Mouse (Mus musculus) left cerebral cortex, adult 8-10 months (tissue): ENCODE measurements at regions not wholly inside any gene's neighbourhood (a gene's known extent, or its start where the extent isn't known, plus 50 kb on each side); places are given as distances from the start of the nearest gene placed in this dataset.
"Not testable (repeated sequence)": the region's sequence is repeated elsewhere in the genome, so short reads cannot be mapped to it uniquely, and the experiment has no call there.

Experiments
- DNase-seq, 2 experiments: peaks; one replicate each; pipeline ENCODE4 v3.0.0; 2022; ENCODE audit warnings: low spot score in 2 of 2

DNA sequence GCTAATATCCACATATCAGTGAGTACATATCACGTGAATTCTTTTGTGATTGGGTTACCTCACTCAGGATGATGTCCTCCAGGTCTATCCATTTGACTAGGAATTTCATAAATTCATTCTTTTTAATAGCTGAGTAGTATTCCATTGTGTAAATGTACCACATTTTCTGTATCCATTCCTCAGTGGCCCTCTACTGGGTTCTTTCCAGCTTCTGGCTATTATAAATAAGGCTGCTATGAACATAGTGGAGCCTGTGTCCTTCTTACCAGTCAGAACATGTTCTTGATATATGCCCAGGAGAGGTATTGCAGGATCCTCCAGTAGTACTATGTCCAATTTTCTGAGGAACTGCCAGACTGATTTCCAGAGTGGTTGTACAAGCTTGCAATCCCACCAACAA is 884.0 kb upstream of the Lrrc4c start:
- DNase-seq: not testable (repeated sequence)

DNA sequence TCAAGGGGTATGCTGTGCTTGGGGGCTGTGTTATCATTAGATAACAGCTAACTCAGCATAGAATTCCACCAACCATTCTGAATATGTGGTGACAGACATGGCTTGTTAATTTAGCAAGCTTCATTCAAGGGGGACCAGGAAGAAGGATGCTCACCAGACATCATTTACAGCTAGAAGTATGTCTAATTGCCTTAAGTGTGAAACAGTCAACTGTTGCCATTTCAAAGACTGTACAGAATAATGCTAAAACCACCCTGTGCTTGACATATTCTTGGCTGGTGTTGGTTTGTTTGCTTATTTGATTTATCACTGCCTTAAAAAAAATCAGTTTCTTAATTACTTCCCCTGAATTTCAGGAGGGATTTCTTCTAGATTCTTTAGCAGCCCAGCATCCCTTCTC is 877.0 kb upstream of the Lrrc4c start:
- DNase-seq: no peak

DNA sequence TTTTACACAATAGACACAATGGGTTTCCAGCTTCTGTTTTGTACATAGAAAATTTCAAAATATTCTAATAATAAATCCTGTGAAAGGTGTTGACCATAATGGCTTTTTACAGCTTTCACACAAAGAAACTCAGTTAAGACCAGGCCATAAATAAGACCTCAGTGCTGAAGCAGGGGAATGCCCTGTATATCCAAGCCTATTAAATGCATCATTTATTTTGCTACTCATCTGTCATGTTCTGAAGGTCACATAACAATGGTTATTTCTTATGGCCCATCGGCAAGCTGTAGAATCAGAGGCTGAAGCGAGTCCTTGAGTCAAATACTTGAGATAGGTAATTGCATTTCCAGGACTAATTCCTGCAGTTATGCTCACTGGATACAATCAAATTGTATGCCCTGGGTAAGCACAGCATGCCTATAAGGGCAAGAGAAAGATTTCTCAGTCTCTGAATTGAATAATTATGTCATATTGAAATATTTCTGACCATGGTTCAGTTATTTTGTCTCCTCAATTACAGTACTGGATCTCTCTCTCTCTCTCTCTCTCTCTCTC is 874.6 kb upstream of the Lrrc4c start:
- DNase-seq: no peak

DNA sequence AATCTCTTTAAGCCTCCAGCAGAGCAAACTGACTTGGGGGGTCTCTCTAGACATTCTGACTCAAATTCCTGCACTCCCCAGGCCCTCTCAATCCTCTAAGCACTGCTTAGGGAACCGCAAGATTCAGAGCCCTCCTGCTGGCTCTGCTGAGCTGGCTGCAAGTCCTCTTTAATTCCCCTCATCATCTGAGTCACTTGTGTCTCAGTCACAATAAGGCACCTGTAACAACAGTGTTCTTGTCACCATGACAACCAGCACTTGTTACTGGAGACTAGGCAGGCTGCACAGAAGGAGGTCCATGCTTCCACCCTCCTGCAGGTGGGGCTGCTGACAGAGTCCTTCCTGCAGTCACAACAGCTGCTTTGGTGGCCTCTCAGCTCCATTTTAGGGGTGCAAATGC is 869.1 kb upstream of the Lrrc4c start:
- DNase-seq: peak in 1 of 2 experiments; percentile 13

DNA sequence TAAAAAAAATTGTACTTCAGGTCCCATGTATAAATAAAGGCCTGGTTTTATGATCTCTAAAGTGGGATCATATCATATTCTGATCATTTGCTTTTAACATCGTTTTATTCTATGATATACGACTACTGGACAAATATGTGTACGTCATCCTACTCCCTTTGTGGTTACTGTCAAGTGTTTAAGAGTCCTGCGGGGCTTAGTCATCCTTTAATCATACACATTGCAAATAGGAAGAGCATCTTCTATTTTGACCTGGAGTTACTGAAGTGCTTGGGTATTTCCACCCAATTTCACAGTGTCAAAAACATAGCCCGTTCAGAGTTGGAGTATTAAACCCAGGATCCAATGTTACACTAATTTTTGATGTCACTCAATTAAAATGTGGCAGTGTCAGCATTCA is 838.1 kb upstream of the Lrrc4c start:
- no peak for DNase-seq

DNA sequence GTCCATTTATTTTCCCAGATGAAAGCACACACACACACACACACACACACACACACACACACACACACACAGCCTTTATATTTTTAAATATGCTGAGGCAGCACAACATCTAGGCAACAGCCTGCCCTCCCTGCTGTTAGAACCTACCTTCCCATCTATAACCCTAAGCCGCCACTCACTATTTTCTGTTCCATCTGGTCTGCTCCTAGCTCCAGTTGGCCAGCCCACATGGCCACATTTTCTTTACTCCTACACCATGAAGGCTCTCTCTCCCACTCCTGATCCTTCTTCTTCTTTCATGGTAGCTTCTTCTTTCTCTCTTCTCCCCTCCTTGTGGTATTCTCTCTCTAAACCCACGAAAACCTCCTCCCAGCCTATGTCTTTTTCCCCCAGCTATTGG is 834.6 kb upstream of the Lrrc4c start:
- peak in 1 of 2 experiments; percentile 26 for DNase-seq

DNA sequence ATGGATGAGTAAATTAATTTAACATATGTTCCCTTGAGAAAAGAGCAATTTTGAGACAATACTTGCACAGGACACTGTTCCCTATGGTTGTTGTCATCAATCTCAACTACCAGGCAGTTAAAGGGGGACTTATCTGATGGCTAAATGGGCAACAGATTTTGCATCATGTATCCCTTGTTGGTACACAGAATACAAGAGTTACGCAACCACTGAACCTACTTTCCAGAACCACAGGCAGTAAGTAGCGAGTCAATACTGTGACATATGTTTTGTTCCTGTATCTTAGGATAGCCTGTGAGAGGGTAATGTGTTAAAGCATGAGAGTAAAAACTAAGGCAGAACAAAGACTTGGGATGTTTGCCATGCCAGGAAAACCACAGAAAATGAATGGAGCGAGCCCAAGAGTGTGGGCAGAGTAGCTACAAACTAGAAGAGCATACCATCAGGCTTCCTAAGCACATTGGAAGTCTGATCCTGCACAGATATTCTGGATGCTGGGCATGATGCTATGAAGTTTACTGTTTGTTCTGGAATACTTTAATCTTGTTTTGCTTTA is 830.3 kb upstream of the Lrrc4c start:
- DNase-seq: peak in 1 of 2 experiments; percentile 29

DNA sequence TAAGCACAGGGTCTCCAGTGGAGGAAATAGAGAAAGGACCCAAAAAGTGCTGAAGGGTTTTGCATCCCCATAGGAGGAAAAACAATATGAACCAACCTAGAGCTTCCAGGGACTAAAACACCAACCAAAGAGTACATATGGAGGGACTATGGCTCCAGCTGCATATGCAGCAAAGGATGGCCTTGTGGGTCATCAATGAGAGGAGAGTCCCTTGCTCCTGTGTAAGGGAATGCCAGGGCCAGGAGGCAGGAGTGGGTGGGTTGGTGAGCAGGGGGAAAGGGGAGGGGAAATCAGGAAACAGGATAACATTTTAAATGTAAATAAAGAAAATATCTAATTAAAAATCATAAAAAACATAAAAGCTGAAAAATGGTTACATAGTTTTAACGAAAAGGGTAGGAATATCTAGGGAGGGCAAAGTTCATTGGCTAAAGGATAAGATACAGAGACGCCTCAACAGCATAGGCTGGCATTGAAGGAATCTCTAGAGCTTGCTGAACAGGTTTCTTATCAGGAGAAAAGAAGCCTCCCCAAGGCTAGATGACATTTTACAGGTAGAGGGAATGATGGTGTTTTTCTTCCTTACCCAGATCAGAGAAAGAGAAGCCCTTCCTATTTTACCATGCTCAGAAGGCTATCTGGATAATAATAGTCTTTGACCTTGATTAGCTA is 823.8 kb upstream of the Lrrc4c start:
- no peak for DNase-seq

DNA sequence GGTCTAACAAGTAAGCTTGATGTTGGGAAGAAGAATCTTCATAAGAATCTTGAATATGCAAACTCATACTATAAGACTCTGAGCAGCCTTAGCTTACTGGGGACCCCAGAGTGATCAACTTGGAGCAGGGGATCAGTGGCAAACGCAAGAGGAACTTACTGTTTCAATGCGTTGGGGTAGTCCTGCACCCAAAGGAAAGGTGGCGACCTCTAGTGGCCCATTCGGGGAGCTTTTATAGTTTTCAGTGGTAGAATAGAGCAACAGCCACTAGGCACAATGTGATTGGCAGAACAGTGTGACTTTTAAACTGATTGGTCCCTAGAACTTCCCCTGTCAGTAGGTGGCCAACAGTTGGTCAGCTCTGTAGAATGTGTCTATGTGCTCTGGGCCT is 823.3 kb upstream of the Lrrc4c start:
- no peak for DNase-seq

DNA sequence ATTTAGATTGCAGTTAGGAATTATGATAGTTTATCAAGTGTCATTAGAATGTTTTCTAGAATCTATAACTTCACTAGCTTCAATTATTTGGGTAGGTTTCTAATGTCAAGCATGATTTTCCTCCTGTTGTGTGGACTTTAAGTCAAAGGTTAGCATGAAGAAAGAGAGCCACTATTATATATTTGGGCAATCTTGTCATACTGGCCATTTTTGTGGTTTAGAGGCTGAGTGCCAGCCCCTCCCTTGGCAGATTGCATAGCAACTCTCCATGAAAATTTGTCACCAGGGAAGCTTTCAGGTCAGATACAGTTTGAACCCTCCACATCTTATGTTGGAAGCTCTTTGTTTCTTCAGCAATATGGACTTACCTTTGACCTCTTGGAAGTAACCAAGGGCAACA is 806.7 kb upstream of the Lrrc4c start:
- DNase-seq: no peak

DNA sequence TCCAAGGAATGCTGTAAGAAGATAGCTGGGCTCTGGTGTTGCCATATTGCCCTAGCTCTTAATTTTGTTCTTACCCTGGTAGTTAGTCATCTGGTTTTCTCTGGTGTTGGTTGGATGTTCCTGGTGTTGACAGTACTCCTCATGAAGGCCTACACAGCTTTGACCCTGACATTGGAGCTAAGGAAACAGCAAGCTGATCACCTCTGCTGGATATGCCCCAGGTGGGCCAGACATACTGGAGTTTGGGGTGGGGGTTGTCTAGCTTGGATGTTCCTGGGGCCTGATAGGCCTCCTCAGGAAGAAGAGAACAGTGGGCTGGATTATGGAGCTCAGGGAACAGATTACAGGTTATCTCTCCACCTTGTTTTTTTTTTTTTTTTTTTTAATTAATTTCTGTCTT is 796.3 kb upstream of the Lrrc4c start:
- no peak for DNase-seq

DNA sequence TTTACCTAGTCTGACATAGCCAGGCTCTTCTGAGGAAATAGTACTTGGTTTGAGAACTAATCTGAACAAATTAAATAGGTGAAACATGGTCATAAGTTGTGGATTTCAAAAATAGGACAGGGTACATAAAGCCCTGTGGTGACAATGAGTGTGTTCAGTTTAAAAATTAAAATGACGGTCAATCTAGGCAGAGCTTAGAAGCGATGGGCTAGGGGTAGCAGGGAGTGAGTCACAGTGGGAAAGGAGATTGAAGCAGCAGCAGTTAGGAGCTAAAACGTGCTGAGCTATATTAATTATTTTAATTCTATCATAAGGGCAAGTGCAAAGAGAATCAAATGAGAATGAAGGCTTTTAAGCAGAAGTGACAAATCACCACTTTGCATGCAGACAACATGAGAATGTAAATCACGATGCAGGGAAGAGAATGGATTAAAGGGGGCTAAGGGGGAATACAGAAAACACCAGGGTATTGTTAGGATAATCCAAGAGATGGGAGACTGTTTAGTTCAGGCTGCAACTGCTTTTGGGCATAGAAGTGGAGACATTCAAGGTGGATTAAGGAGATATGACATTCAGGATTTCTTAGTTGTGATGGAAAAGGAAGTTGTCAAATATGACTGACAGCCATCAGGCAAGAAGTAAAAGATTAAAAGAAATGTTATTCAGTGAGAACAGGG is 793.2 kb upstream of the Lrrc4c start:
- DNase-seq: no peak

DNA sequence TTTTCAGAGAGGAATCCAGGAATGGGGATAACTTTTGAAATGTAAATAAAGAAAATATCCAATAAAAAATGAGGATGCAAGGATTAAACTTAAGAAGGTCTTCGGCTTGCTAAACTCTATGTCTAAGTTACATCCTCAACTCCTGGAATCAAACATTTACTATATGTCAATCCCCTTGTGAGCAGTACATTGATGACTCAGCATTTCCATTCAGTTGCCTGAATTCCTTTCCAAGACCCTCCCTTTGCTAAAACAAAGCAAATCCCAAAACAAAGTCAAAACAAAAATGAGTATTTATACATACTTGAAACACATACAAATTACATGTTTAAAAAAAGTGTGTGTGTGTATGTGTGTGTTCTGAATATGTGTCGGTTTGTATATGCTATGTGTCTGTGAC is 753.9 kb upstream of the Lrrc4c start:
- DNase-seq: no peak

DNA sequence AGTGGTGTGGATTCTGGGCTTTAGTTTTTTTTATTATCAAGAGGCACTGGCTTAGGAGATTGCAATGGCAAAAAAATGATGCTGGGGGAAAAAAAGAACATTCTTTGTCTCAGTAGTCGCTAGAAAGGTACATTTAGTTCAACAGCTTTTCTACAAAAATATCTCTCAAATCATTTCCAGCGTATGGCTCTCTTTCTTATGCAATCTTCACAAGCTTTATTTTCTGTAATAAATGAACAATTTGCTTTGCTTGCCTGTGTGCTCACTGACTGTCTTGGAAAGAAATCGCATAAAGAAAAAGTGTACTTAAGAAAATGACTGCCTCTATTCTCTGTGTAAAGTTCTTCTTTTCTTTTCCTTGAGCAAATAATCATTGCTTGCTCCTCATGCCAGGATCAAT is 742.1 kb upstream of the Lrrc4c start:
- DNase-seq: no peak

DNA sequence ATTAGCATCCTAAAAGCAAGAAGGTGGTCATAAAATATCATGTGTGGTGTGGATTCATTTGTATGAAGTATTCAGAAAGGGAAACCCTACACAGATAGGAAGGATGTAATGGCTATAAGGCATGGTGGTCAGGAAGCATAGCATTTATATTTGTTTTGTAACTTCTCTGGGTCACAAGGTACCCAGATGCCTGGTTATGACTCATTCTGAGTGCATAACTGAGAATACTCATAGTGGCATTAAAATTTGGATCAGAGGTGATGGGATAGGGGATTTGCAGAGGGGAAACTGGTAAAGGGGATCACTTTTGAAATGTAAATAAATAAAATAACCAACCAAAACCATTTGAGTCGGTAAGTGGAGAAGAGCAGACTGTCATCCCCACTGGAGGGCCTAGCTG is 738.8 kb upstream of the Lrrc4c start:
- no peak for DNase-seq

DNA sequence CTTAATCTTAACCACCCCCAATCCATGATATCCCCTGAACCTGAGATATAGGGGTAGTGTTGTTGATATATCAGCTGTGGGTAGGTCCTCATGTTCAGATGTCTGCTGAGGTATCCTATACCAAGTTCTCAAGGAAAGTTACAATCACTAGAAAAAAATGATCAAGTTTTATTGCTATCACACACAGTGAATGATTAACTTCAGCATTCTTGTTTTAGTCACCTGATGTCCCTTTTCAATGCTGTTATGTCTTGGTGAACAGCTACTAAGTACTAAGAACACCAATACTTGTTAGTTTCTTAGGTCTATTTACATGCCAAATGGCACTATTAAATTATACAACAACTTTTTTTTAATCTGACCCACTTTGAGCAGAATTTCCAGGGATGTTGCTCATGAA is 732.0 kb upstream of the Lrrc4c start:
- DNase-seq: no peak

DNA sequence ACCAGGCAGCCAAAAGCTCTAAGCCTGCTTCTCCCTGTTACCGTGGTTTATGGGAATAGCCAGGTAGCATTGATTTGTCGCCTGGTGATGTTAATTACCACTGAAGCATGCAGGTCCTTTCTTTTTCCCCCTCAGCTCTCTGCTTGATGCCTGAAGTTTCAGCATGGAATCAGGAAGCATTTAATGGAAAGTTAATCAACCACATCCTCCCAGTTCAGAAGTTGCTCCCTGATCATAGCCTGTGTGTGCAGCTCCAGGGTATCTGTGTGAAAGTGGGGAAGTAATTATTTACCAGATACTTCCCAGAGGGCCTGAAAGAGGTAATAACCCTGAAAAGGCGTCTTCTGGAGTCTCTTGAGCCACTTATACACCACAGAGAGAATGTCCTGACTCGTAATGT is 730.9 kb upstream of the Lrrc4c start:
- no peak for DNase-seq

DNA sequence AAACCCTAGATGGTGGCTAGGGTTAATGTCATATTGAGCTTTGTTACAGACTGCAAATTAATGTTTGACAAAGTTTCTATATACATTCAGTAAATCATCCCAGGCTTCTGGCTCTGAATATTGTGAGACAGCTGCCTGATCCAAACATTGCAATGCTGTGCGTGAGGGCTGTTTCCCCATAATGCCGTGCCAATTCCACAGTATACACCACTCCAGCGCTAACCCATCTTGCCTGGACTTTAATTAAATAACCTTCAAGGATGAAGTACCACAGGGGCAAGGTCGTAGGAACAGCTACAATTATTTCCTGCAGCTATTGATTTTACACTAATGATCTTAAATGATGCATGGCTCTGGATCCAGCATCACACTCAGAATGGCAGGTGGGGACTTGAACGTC is 704.6 kb upstream of the Lrrc4c start:
- DNase-seq: no peak

DNA sequence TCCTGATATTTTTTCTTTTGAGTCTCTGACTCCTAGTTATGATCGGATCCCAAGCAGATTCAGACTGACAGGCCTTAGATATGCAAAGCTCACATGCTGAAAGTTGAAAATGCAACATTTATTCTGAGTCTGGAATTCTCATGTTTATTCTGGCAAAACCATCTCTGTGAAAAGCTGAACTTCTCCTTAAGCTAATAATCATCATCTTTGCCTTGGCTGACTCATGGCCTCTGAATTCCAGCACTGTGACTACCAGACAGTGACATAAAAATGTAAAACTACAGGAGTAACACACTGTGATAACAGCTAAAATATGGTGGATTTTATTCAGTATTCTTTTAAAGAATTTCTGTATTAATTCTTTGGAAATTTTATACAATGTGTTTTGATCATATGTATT is 680.4 kb upstream of the Lrrc4c start:
- DNase-seq: no peak

DNA sequence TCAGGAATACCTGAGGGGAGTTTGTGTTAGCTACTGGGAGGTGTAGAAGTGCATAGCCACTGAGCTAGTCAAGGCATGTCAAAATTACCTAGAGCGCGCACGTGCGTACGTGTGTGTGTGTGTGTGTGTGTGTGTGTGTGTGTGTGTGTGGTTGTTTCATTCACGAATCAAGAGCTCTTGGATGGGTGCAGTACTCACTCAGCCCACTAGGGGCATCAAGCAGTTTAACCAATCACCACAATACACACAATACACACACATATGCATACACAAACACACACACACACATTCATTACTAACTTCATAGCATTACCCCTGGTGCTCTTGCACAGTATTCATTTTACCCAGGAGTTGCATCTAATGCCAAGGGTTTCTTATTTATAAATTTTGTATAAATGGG is 643.6 kb upstream of the Lrrc4c start:
- no peak for DNase-seq

DNA sequence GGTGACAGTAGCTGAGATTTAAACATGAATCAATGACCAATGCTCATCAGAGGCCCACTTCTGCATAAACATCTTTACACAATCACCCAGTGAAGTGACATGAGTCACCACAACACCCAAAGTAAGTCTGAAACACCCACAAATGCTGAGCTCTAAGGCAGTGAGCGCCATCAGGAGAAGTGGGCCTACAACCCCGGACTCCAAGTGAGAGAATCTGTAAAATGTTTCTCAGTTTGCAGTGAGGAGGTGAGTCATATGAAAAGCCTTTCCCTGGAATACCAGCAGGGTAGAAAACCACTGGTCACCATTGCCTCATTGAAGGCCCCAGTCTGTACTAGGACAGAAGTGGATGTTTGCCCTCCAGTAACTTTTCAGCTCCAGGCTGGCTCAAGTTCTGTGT is 602.6 kb upstream of the Lrrc4c start:
- DNase-seq: no peak
